Mouse (Mus musculus) B cell, adult 2 months (primary cell): ENCODE measurements around the gene Dusp2.
A peak's percentile ranks its signal among the peaks of the same experiment; 100 is the strongest.
"Not testable (repeated sequence)": the region's sequence is repeated elsewhere in the genome, so short reads cannot be mapped to it uniquely, and the experiment has no call there.

Experiments used
- DNase-seq, 2 experiments: peaks; one replicate each; pipeline ENCODE4 v3.0.0; 2022

Dusp2 gene

DNA sequence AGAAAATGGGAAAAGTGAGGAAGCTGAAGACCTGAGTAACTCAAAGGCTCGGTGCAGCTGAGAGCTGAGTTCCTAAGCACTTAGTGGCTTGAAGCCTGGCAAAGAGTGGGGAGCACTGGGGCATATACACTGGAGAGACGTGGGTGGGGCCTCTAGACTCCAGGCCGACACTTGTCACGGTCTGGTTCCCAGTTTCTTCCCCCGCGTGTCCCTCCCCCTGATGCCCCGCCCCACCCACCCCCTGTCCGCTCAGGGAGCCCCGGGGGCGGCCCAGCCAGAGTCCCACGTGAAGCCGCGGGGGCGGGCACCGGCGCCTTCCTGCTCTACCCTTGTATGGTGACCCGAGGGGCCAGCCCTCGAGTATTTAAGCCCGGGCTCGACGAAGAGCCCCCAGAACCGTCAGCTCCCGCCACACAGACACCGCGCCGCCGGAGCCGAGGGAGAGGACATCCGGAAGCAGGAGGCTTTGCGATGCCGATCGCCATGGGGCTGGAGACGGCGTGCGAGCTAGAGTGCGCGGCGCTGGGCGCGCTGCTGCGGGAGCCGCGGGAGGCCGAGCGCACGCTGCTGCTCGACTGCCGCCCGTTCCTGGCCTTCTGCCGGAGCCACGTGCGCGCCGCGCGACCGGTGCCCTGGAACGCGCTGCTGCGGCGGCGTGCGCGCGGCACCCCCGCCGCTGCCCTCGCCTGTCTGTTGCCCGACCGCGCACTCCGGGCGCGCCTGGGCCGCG lies at the start of gene Dusp2:
Dusp2 (plus strand) TSS at position 393 of the 730 bp plus-strand sequence.
- DNase-seq: peak; percentile 99

DNA sequence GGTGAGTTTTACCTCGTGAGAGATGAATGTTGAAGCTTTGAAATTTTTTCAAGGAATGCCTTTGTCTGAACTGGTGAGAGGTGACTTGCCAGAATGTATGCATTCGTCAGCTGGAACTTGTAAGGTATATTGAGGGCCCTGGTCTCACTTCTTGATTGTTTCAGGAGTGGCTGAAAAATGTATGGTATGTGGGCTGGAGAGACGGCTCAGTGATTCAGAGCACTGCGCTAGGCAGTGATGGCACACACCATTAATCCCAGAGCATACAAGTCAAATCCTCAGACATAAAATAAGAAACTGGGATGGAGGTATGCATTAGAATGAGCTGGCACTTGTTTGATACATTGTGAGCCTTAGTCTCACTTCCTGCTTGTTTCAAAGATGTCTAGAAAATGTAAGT lies 43.7 kb upstream of the Dusp2 start:
- no peak for DNase-seq

DNA sequence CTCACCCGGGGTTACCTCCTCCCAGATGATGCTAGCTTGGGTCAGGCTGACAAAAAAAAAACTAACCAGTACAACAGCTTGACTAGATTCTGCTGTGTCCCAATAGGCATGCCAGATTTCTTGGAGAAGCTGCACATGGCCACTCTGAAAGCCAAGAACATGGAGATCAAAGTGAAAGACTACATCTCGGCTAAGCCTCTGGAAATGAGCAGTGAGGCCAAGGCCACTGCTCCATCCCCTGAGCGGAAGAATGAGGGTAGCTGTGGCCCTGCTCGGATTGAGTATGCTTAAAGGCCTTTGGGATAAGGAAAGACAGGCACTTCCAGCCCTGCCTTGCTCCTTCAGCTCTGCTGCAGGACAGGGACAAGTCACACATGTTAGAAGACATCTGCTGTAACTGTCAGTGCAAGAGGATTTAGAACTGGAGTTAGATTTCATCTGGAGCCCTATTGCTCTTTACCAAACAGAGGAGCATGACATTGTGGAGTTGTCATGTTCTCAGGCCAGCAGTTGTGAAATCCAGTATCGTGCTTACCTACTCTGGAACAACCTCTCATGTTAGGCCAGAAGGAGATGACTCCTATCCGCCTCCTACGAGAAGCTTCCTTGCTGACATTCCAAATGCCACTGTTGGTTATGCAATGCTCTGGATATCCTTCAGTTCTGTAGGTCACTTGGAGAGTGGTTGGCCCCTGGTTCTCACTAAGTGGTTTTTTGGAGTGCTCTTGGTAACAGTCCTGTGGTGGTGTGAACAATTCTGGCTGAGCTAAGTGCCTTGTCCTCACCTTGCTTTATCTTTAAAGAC lies 38.8 kb upstream of the Dusp2 start:
- DNase-seq: no peak

DNA sequence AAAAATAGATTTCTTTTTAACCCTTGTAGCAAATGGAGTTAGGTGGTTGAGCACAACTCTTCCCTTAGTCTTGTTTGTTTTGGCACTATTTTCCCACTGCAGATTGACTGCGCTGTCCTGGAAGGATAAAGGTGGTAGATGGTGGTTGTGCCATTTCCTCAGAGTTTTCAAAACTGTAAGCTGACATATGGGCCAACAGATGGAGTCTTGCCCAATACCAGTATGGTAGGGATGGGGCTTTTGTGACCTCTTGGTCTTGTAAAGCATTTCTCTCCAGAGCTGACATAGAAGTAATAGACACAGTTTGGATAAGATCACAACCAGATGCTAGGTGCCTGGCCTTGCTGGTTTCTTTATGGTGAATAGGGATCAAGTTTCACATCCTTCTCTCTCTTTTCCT lies 37.9 kb upstream of the Dusp2 start:
- no peak for DNase-seq

DNA sequence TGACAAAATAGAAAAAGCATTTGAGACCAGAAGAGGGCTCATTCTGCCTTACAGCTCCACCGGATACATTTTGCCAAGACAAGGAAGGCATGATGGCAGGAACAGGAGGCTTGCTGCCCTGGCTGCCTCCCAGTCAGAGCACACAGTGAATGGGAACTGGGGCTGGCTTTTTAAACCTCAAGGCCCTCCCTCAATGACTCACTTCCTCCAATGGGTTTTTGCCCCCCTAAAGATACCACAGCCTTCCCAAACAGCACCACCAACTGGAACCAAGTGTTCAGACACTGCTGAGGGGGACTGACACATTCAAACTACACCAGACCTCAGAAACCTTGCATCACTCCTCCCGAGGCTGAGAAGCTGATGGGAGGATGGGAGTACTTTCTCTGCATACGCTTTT lies 35.3 kb upstream of the Dusp2 start:
- DNase-seq: no peak

DNA sequence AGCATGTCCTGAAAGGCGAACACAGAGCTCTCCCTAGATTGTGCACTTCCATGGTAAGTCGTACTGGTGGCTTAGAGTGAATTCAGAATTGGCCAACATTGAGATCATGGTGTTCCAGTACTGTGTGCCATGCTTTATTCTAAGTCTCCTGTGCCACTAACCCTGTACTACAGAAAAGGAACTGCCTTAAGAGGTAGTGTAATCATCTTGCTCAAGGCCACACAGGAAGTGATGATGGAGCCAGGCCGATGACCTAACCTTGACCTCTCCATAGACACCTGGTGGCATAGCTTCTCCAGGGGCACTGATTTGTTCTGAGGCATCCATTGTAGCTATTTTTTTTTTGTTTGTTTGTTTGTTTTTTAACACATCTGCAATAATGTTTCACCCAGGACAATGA lies 34.1 kb upstream of the Dusp2 start:
- no peak for DNase-seq

DNA sequence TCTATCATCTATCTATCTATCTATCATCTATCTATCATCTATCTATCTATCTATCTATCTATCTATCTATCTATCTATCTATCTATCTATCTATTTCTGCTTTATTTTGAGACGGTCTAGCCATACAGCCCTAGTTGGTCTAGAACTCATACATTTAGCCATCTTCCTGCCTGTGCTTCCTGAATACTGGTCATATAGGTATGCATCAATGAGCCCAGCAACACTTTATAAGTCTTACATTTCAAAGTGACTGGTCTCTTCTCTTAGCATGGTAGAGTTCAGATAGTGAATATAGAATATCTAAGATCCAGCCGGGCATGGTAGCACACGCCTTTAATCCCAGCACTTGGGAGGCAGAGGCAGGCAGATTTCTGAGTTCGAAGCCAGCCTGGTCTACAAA lies 31.8 kb upstream of the Dusp2 start:
- DNase-seq: not testable (repeated sequence)

DNA sequence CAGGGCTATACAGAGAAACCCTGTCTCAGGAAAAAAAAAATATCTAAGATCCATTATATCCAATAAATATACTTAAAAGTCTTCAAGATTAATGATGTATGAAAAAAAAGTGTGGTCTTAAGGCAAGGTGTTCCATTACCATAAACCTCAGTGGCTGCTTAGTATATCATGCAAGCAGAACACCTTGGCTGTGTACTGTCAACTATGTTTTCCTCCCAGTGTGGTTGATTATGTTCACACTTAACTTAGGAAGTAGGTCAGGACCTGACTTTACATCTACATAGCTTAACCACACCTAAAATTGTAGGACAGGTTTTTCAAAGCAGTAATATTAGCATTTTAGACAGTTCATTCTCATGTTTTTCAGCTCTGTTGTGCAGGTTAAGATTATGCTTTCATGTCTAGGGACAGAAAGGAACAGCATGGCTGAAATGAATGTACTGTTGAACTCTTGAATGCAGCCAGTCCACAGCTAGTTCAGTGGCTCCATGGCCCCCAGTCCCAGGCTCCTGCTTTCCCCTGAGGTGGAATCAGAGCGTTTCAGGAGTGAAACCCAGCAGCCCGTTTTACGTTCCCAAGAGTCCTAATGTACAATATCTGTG lies 31.2 kb upstream of the Dusp2 start:
- DNase-seq: no peak

DNA sequence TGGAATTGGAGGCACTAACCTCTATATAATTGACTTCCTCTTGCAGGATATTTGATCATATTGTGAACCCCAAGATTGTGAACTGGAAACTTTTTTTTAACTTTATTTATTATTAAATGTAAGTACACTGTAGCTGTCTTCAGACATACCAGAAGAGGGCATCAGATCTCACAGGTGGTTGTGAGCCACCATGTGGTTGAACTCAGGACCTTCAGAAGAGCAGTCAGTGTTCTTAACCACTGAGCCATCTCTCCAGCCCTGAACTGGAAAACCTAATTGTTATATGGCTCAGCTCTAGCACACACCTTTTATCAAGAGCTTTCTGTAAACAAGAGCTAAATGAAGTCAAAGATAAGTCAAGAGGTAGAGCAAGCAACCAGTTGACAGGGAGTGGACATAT lies 29.8 kb upstream of the Dusp2 start:
- DNase-seq: peak; percentile 54 to 58

DNA sequence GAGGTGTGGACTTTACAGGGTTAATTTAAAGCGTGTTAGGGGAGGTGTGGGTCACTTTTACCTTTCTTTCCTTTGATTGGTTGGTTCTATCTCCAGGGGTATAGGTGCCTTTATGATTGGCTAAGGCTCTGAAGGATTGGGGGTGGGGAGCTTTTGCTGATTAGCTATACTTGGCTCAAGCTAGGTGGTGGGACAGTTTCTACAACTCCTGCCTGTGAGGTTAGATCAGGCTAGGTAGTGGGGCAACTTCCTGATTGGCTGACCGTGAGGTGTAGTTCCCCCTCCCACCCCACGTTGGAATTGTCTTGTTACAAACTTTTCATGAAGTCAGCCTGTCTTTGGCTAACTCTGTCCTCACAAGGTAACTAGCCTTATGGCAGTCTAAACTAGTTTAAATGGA lies 28.8 kb upstream of the Dusp2 start:
- DNase-seq: no peak

DNA sequence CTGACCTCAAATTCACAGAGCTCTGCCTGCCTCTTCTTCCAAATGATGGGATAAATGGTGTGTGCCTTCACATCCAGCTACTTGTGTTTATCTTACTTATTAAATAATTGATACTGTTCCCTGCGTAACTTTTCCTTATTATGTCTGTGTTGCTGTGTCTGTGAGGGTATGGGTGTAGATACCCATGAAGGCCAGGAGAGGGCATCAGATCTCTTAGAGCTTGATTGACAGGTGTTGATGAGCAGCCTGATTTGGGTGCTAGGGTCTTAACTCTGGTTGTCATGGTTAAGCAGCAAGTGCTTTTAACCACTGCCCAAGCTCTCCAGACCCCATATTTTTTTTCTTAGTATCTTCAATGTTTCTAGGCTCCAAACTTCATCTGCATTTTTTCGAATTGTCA lies 27.3 kb upstream of the Dusp2 start:
- DNase-seq: peak; percentile 56 to 65

DNA sequence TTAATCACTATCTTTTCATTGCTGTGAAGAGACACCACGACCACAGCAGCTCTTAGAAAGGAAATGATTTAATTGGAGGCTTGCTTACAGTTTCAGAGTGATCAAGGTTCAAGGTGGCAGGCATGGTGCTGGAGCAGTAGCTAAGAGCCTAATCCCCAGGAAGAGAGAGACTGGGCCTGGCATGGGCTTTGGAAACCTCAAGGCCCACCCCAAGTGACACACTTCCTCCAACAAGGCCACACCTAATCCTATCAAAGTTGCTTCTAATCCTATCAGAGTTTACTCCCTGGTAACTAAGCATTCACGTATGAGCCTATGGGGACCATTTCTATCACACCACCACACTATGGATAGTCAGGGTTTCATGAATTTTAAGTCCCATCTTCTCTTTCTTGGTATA lies 25.7 kb upstream of the Dusp2 start:
- DNase-seq: no peak

DNA sequence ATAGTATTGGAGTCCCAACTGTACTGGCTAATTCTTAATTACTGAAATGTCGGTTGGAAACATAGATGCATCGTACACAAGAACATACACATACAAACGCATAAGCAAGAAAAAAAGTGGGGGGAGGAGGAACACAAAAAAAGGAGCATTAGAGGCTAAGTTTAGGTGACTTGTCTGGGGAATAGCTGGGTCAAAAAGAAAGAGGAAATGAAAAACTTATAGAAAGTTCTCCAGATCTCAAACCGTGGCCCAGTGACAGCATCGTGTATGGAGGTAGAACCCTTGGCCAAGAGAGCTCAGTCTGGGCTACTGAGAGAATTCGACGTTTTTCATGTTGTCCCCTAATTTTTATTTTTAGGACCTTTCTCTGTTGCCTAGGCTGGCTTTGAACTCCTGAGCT lies 25.3 kb upstream of the Dusp2 start:
- DNase-seq: peak; percentile 44 to 50

DNA sequence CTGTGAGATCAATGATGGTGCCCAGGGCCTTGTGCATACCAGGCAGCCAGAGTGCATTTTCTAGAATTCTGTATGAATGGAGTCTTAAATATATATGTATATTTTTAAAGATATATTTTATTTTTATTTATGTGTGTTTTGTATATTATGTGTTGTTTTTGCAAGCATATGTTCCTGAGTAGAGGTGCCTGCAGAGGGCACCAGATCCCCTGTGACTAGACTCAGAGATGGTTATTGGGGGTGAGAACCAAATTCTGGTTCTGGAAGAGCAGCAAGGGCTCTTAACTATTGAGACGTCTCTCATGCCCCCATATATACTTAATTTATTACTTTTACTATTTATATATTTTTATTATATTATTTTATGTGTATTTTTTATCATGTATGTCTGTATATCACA lies 24.8 kb upstream of the Dusp2 start:
- DNase-seq: peak in 1 of 2 experiments; percentile 29

DNA sequence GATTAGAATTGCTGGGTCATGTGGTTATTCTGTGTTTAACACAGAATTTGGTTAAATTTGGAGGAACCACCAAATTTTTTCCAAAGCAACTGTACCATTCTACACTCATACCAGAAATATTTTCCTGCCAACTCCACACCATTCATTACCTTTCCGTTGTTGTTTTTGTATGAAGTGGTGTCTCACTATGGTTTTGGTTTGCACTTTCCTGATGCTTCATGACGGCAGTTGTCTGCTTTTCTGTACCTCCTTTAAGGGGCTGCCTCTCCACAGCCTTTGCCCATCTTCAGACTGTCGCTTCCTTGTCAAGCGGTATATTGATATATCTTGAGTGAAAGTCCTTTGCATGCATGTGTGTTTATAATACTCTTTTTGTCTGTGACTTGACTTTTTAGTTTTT lies 23.2 kb upstream of the Dusp2 start:
- DNase-seq: no peak

DNA sequence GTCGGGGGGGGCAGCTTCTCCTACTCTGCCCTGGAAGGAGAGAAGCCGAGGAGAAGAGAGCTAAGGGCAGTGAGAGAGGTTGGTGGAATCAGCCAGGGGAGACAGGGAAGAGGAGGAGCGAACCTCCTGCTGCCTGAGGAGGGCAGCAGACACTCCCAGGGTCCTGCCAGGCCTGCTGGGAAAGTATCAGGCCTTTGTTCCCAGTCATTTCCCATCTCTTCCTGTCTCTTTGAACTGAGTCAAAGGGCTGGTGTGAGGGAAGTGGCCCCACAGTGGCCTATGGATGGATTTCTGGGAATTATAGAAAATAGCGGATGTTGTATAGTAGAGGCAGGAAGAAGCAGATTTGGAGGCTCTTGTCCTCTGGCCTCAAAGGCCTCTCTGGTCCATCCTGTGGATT lies 22.1 kb upstream of the Dusp2 start:
- DNase-seq: no peak

DNA sequence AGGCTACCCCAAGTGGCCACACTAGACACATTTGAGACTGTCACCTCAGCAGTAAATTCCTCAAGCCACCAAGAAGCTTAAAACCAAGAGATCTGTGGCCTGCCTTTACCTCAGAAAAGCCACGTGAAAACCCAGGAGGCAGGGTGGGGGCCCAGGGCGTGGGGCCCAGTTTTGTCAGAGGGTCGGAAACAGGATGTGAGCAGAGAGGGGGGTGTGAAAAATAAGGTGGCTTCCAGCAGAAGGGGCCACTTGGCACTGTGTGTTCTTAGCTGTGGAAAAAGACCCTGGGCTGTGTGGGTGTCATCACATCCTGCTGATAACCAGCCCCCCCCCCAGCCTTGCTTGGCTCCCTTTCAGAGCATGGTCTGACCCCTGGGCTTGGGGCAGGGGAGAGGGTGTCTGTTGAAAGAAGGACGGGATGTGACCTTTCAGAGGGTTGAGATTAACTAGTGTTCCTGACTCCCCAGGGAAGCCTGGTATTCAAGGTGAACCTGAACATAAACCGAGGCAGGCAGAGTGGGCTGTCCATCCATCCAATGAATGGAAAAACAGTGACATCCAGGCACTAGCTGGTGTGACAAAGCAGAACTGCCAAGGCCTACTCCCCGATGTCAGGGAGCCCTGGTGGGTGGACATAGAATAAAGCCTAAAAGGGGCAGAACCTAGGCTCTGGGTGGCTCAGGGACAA lies 21.3 kb upstream of the Dusp2 start:
- DNase-seq: peak; percentile 84 to 86

DNA sequence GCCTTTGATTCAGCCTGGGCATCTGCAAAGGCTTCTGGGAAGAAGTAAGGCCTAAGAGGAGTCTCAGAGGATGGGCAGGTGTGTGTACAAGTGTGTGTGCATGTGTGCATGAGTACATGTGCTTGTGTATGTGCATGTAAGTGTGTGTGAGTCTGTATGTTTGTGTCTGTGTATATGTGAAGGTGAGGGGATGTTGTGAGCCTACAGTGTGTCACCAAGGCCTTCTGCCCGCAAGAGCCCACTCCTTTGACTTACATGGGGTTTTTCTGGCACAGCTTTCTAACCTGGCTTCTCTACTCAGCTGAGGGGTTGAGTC lies 20.8 kb upstream of the Dusp2 start:
- no peak for DNase-seq

DNA sequence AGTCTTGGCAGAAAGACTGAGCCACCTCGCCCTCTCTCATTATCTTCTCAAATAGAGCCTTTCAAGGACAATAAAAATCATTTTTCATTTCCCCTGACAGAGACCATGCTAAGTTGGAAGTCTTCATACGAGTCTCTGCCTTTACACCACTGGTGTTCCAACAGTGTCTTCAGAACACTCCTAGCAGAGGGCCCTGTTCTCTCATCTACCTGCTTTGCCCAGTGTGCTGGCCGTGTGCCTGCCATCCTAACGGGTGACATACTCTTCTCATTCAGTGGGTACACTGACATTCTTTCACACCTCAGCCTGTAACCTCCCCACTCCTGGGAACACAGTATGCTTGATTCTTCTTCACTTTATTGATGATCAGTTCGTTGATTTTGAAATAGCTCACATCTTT lies 19.5 kb upstream of the Dusp2 start:
- no peak for DNase-seq

DNA sequence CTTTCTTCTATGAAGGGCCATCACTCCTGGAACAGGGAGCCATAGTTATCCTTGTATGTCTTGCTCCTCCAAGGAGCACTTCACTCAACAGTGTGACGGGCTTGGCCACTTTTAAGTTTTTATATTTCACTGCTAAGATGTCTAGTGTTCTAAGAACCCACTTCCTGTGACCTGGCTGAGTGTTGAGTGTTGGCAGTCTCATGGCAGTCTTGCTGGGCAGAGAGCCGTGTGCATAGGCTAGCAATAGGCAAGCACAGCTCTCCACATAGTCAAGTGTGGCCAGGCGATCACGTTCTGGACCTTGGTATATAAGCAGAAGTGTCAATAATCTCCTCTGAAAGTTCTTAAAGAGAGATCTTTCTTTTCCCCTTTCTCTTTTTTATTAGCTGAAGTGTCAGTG lies 17.8 kb upstream of the Dusp2 start:
- DNase-seq: no peak

DNA sequence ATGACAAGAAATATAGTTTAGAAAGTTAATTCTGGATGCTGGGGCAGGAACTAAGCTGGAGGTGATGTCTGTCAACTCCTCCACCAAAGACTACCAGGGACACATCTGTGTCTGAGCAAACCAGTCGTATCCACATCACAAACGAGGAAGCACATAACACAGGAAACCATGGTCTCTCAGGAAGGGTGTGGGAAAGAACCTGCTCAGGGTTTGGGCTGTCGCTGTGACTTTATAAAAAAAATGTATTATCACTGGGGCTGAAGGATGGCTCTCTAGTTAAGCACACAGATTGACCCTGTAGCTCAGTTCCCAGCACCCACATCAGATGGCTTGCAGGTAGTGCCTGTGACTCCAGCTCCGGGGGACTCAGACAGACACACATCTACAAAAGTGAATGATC lies 16.9 kb upstream of the Dusp2 start:
- no peak for DNase-seq

DNA sequence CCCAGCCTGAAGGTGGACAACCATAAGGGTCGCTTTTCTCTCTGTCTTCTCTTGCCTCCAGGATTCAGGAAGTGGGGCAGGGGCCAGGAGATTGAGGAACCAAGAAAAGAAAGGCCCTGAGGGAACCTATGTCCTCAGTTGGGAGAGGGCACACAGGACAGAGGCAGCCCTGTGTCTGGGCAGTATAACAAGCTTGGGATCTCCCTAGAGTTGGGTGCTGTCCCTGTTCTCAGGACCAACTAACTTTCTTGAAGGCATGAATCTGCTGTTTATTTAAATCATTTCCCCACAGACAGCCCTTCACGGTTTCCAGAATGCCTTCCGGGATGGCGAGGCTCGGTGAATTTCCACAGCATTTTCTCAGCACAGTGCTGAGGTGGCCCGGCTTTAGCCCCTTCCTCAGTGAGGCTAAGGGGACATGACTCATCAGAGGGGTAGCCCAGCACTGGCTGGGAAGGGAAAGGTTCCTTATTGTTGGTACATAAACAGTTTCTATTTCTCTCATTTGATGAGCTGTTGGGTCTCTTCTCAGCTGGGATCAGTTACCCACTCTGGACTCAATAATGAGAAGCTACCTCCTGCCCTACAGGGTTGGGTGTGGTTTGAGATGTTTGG lies 13.2 kb upstream of the Dusp2 start:
- DNase-seq: no peak

DNA sequence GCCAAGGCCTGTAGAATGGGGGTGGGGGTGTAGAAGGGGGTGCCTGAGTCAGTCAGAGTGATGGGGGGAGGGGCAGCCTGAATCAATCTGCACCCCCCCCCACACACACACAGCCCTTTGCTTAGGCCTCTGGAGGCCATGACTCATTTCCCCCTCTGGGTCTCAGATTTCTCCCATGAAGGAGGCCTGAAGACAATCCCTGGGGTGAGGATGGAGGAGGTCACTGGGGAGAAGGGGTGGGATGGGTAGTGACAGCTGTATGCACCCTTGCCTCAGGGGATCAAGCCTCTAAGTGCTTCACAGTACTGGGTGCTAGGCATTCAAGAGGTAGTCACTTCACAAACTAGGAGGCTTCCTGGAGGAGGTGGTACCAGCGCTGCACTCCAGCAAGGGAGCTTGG lies 12.3 kb upstream of the Dusp2 start:
- no peak for DNase-seq
